Mouse (Mus musculus): Measurements from ENCODE around the gene D630045J12Rik.

DNA sequence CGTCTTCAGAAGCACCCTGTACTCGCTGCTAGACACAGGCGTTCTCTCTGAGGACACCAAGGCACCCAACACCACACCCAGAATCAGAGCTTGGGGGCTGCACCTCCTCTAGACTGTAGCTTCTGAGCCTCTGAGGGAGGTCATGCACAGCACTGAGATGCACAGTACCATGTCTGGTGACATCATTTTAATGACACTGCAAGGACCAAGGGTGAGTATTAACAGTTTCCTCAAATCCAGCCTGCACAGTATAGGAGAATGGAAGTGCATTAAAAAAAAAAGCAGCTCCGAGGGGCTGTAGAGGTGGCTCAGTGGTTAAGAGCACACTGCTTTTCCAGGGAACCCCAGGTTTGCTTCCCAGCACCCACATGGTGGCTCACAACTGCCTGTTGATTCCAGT lies 94.2 kb downstream of the D630045J12Rik start:
- TF ChIP-seq CTCF (IDR thresholded peaks at IDR 0.05; ENCODE audit: extremely low read depth, insufficient read length, insufficient replicate concordance, low read depth, low read length) = no peak
- TF ChIP-seq POLR2A (IDR thresholded peaks at IDR 0.05; ENCODE audit: low read depth, low read length) = no peak

Measured in small intestine, adult 2 months (tissue).